8 mouse cellular contexts compared by ENCODE assay signal in genomic region chr9:74953959-74954279, GRCm38 (mm10). TPM values are rescaled to one million over a fixed set of nuclear protein-coding genes. Genes with fewer than 3 reads are reported as not detected.
A peak's percentile ranks its signal among the peaks of the same experiment; 100 is the strongest.
DNase-seq lines count a peak whose midpoint lies in the region; ATAC-seq and TF ChIP-seq lines count a peak whose summit lies in the region.

No protein-coding gene starts in this region.

- no peak for ATAC-seq in kidney, postnatal 0 days (replicated peaks; ENCODE audit: low FRiP score, low read depth)
- ATAC-seq in embryonic facial prominence, embryonic 12.5 days (ENCODE audit: insufficient number of reproducible peaks, insufficient read depth, low FRiP score, low TSS enrichment) = no peak
- ATAC-seq in hindbrain, postnatal 0 days = no peak
- no peak for ATAC-seq in midbrain, embryonic 16.5 days

- 0 out of 2 replicates have a peak overlapping the region, but pooled peaks have one; percentile 85 for H3K9ac ChIP-seq in kidney, postnatal 0 days (ENCODE audit: low read depth, low read length)
- H3K9ac ChIP-seq in embryonic facial prominence, embryonic 12.5 days = peak overlapping the region; percentile 87; the same call in 1 of the 2 replicates
- peak overlapping the region; percentile 89 for H3K9ac ChIP-seq in hindbrain, postnatal 0 days (replicated peaks; ENCODE audit: low read length)
- H3K9ac ChIP-seq in midbrain, embryonic 16.5 days (ENCODE audit: low read depth, low read length) = no peak overlapping the region

- 42% methylated on average over 2 of the region's 2 CpGs for whole genome bisulfite sequencing in kidney, postnatal 0 days
- WGBS in embryonic facial prominence, embryonic 12.5 days = 61% methylated on average over 2 of the region's 2 CpGs
- WGBS in hindbrain, postnatal 0 days = 54% methylated on average over 2 of the region's 2 CpGs
- 51% methylated on average over 2 of the region's 2 CpGs for WGBS in midbrain, embryonic 16.5 days

- no peaks in the 10 kb centered on the region for H3K27me3 ChIP-seq in kidney, postnatal 0 days (ENCODE audit: insufficient read depth, low read length)
- no peaks in the 10 kb centered on the region for H3K27me3 ChIP-seq in embryonic facial prominence, embryonic 12.5 days
- H3K27me3 ChIP-seq in hindbrain, postnatal 0 days (ENCODE audit: insufficient read depth, low read length) = no peaks in the 10 kb centered on the region
- H3K27me3 ChIP-seq in midbrain, embryonic 16.5 days (ENCODE audit: control insufficient read depth, insufficient read depth, low read depth, low read length) = no peaks in the 10 kb centered on the region

- peak overlapping the region; percentile 96; the same call in 1 of the 2 replicates for H3K27ac ChIP-seq in kidney, postnatal 0 days
- no peak overlapping the region for H3K27ac ChIP-seq in embryonic facial prominence, embryonic 12.5 days
- 0 out of 2 replicates have a peak overlapping the region, but pooled peaks have one; percentile 94 for H3K27ac ChIP-seq in hindbrain, postnatal 0 days
- H3K27ac ChIP-seq in midbrain, embryonic 16.5 days (ENCODE audit: low read length) = no peak overlapping the region

- H3K4me1 ChIP-seq in kidney, postnatal 0 days (replicated peaks; ENCODE audit: insufficient read depth, low read length) = no peaks in the 10 kb centered on the region
- H3K4me1 ChIP-seq in embryonic facial prominence, embryonic 12.5 days = peaks cover 5% of the 10 kb centered on the region
- 0 out of 2 replicates have a peak, but pooled peaks cover 3% of the 10 kb centered on the region for H3K4me1 ChIP-seq in hindbrain, postnatal 0 days (ENCODE audit: insufficient read depth, low read length)
- H3K4me1 ChIP-seq in midbrain, embryonic 16.5 days (ENCODE audit: control insufficient read depth, insufficient read depth, low read length) = peaks cover 15% of the 10 kb centered on the region

- peak overlapping the region; percentile 91 for H3K4me3 ChIP-seq in kidney, postnatal 0 days (replicated peaks; ENCODE audit: low read depth, low read length)
- peak overlapping the region; percentile 90 for H3K4me3 ChIP-seq in embryonic facial prominence, embryonic 12.5 days
- H3K4me3 ChIP-seq in hindbrain, postnatal 0 days (ENCODE audit: low read length) = peak overlapping the region; percentile 93
- H3K4me3 ChIP-seq in midbrain, embryonic 16.5 days (ENCODE audit: low read depth, low read length) = peak overlapping the region; percentile 69

- intact Hi-C loops in left cerebral cortex, postnatal 14 days (cut with DNase I) = loop anchor here (5.0 kb wide), 1 partner anchor 42 kb away; no protein-coding TSS in a partner anchor

- 0 out of 2 replicates have a peak, but pooled peaks cover 3% of the 10 kb centered on the region for H3K36me3 ChIP-seq in kidney, postnatal 0 days (ENCODE audit: insufficient read depth, low read length)
- H3K36me3 ChIP-seq in embryonic facial prominence, embryonic 12.5 days = peaks cover 3% of the 10 kb centered on the region; the same call in 1 of the 2 replicates
- no peaks in the 10 kb centered on the region for H3K36me3 ChIP-seq in hindbrain, postnatal 0 days (ENCODE audit: insufficient read depth, low read length)
- peaks cover 3% of the 10 kb centered on the region; the same call in 1 of the 2 replicates for H3K36me3 ChIP-seq in midbrain, embryonic 16.5 days (ENCODE audit: control insufficient read depth, insufficient read depth, low read length)

- DNase-seq in kidney, postnatal 0 days (ENCODE audit: low spot score) = no peak
- DNase-seq in kidney, adult 18-20 months = no peak
- no peak for DNase-seq in hindbrain, postnatal 0 days (ENCODE audit: low spot score)
- no peak for DNase-seq in left cerebral cortex, postnatal 14 days (ENCODE audit: low spot score in 2 of 2)
- DNase-seq in thymus, postnatal 0 days (ENCODE audit: low spot score) = no peak
- no peak for DNase-seq in kidney, postnatal 25 days

- no peak for TF ChIP-seq CTCF in kidney, postnatal 0 days (IDR thresholded peaks at IDR 0.05; ENCODE audit: low read depth)
- TF ChIP-seq CTCF in hindbrain, postnatal 0 days (IDR thresholded peaks at IDR 0.05; ENCODE audit: low read depth) = no peak

- no peaks in the 10 kb centered on the region for H3K9me3 ChIP-seq in kidney, postnatal 0 days (replicated peaks; ENCODE audit: low read length)
- no peaks in the 10 kb centered on the region for H3K9me3 ChIP-seq in embryonic facial prominence, embryonic 12.5 days
- H3K9me3 ChIP-seq in hindbrain, postnatal 0 days (ENCODE audit: low read length) = no peaks in the 10 kb centered on the region
- no peaks in the 10 kb centered on the region for H3K9me3 ChIP-seq in midbrain, embryonic 16.5 days (replicated peaks; ENCODE audit: control insufficient read depth, low read length, poor library complexity, severe bottlenecking)

- peak overlapping the region; percentile 95 for H3K4me2 ChIP-seq in kidney, postnatal 0 days (ENCODE audit: low read length)
- H3K4me2 ChIP-seq in embryonic facial prominence, embryonic 12.5 days (replicated peaks) = peak overlapping the region; percentile 90
- H3K4me2 ChIP-seq in hindbrain, postnatal 0 days (ENCODE audit: low read depth, low read length) = peak overlapping the region; percentile 90
- H3K4me2 ChIP-seq in midbrain, embryonic 16.5 days (ENCODE audit: low read length) = peak overlapping the region; percentile 65

RNA-seq across cellular contexts. Expression of gene Fam214a, which starts 1.2 kb away (rescaled TPM):
- 15.4 and 15.7 TPM in 2 replicates for polyA plus RNA-seq in kidney, postnatal 0 days (2015; fragmentation: Nextera tagmentation; extraction: Ambion mirVana)
- 13.4 and 14.0 TPM in 2 replicates for polyA plus RNA-seq in embryonic facial prominence, embryonic 12.5 days (2016; fragmentation: Nextera tagmentation; extraction: Ambion mirVana)
- 28.6 and 37.4 TPM in 2 replicates for total RNA-seq in hindbrain, postnatal 0 days (2014; rRNA removed)
- polyA plus RNA-seq in hindbrain, postnatal 0 days (2015; fragmentation: Nextera tagmentation; extraction: Ambion mirVana) = 18.6 and 19.3 TPM in 2 replicates
- polyA plus RNA-seq in midbrain, embryonic 16.5 days (2015; fragmentation: Nextera tagmentation; extraction: Ambion mirVana) = 22.7 and 25.3 TPM in 2 replicates
- total RNA-seq in left cerebral cortex, postnatal 14 days (2021) = 10 to 100 TPM; 34.2 to 37.3 TPM
- 15.3 and 17.4 TPM in 2 replicates for polyA plus RNA-seq in thymus, postnatal 0 days (2015; fragmentation: Nextera tagmentation; extraction: Ambion mirVana)

Comparison
In these comparisons a context has a peak if more than half of its experiments do, and no peak if none do; other contexts are left out.
1. H3K27ac ChIP-seq: peak in kidney, postnatal 0 days (single experiment) and hindbrain, postnatal 0 days (single experiment); none in embryonic facial prominence, embryonic 12.5 days (single experiment) and midbrain, embryonic 16.5 days (single experiment).
2. Peak in every context shown above with its lines, with median percentiles within 50 percentile points of each other: H3K4me2 ChIP-seq and H3K4me3 ChIP-seq.